Mouse (Mus musculus): ENCODE measurements around the gene 4930402H24Rik. TPM values are rescaled to one million over a fixed set of nuclear protein-coding genes. Genes with fewer than 3 reads are reported as not detected.

Gene 4930402H24Rik
- polyA plus RNA-seq, 1 experiment from 2014 or later = 36.7 TPM

GRCm38 (mm10) chr2:130911691-130912090, 5.5 kb upstream of the 4930402H24Rik start:
- ATAC-seq (ENCODE audit: insufficient number of reproducible peaks, low FRiP score, low TSS enrichment, low read depth) = no peak
- Histone ChIP-seq H3K27me3 (no peaks in the 10 kb centered on the region), H3K4me1 (peaks cover 16% of the 10 kb centered on the region), H3K27ac (no peak overlapping the region), H3K9ac (no peak overlapping the region), H3K4me2 (no peak overlapping the region), H3K4me3 (no peak overlapping the region), H3K9me3 (no peaks in the 10 kb centered on the region), H3K36me3 (no peaks in the 10 kb centered on the region)
- 81% methylated on average over 1 of the region's 1 CpGs for WGBS

DNA sequence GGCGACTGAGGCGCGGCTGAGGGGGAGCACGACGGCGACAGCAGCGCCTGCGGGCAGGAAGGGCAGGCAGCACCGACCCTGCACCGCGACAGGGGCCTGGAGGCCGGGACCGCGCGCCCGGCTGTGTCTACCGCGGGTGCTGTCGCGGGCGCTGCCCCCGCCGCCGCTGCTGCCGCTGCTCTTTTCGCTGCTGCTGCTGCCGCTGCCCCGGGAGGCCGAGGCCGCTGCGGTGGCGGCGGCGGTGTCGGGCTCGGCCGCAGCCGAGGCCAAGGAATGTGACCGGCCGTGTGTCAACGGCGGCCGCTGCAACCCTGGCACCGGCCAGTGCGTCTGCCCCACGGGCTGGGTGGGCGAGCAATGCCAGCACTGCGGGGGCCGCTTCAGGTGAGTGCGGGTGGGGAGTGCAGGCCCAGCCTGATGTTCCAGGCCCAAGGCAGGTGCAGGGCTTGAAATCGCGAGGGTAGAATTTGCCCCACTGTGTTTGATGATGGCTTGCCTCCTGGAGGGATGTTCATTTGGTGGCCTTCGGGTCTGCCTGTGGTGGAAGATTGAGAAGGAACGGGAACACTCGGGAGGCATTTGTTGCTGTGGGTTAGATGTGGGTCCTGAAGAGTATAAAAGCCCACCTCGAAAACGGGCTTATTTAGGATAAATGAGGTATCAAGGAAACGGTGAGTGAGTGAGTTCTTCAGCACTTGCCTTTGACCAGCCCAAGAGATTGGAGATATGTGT, 544 bp upstream of the 4930402H24Rik start:
- WGBS = under 1% methylated on average over 32 of the region's 58 CpGs
- Histone ChIP-seq H3K9ac (peak overlapping the region; percentile 97), H3K36me3 (no peaks in the 10 kb centered on the region; the same call in 1 of the 2 replicates), H3K9me3 (no peaks in the 10 kb centered on the region), H3K27me3 (no peaks in the 10 kb centered on the region), H3K4me3 (peak overlapping the region; percentile 99), H3K4me2 (peak overlapping the region; percentile 70), H3K27ac (peak overlapping the region; percentile 84), H3K4me1 (peaks cover 23% of the 10 kb centered on the region)
- peak; percentile 30; the same call in 1 of the 2 replicates for ATAC-seq (ENCODE audit: insufficient number of reproducible peaks, low FRiP score, low TSS enrichment, low read depth)

GRCm38 (mm10) chr2:130898783-130899182, 7.4 kb downstream of the 4930402H24Rik start:
- no peak overlapping the region for H3K4me2 ChIP-seq
- H3K36me3 ChIP-seq = no peaks in the 10 kb centered on the region; the same call in 1 of the 2 replicates
- no peak overlapping the region for H3K9ac ChIP-seq
- WGBS = 79% methylated on average over 2 of the region's 2 CpGs
- no peaks in the 10 kb centered on the region for H3K4me1 ChIP-seq
- no peak overlapping the region for H3K27ac ChIP-seq
- H3K4me3 ChIP-seq = no peak overlapping the region
- no peak for ATAC-seq (ENCODE audit: insufficient number of reproducible peaks, low FRiP score, low TSS enrichment, low read depth)
- H3K9me3 ChIP-seq = no peaks in the 10 kb centered on the region
- H3K27me3 ChIP-seq = no peaks in the 10 kb centered on the region

GRCm38 (mm10) chr2:130897856-130898255, 8.3 kb downstream of the 4930402H24Rik start:
- Histone ChIP-seq H3K4me3 (no peak overlapping the region), H3K27me3 (no peaks in the 10 kb centered on the region), H3K9ac (no peak overlapping the region), H3K27ac (no peak overlapping the region), H3K4me2 (no peak overlapping the region), H3K36me3 (no peaks in the 10 kb centered on the region; the same call in 1 of the 2 replicates), H3K4me1 (no peaks in the 10 kb centered on the region), H3K9me3 (no peaks in the 10 kb centered on the region)
- ATAC-seq (ENCODE audit: insufficient number of reproducible peaks, low FRiP score, low TSS enrichment, low read depth) = no peak
- WGBS = 77% methylated on average over 2 of the region's 2 CpGs

DNA sequence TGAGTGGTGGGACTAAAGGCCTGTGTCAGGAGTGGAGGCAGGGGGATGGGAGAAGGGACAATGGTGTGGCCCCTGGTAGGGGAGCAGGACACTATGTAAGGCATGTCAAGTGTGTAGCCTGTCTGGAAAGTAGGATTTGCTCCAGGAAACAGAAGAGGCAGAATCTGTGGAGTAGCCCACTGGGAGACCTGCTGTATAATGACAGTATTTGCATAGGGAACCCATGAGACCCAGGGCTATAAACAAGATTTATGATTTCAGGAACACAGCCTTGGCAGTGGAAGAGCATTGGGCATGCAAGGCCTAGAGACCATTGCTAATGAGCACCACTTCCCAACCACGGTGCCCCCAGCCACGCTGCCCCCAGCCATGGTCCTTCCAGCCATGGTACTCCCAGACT, 9.3 kb downstream of the 4930402H24Rik start:
- no peaks in the 10 kb centered on the region for H3K4me1 ChIP-seq
- no peaks in the 10 kb centered on the region; the same call in 1 of the 2 replicates for H3K36me3 ChIP-seq
- no peak overlapping the region for H3K9ac ChIP-seq
- 71% methylated on average over 2 of the region's 2 CpGs for WGBS
- no peaks in the 10 kb centered on the region for H3K9me3 ChIP-seq
- H3K27ac ChIP-seq = no peak overlapping the region
- H3K4me2 ChIP-seq = no peak overlapping the region
- no peak for ATAC-seq (ENCODE audit: insufficient number of reproducible peaks, low FRiP score, low TSS enrichment, low read depth)
- no peak overlapping the region for H3K4me3 ChIP-seq
- H3K27me3 ChIP-seq = no peaks in the 10 kb centered on the region

- Histone ChIP-seq H3K4me2 (no peak overlapping the region), H3K4me3 (no peak overlapping the region), H3K9ac (no peak overlapping the region), H3K27me3 (no peaks in the 10 kb centered on the region), H3K36me3 (peaks cover 5% of the 10 kb centered on the region; the same call in 1 of the 2 replicates), H3K27ac (no peak overlapping the region), H3K9me3 (no peaks in the 10 kb centered on the region), H3K4me1 (no peaks in the 10 kb centered on the region)
- WGBS = 84% methylated on average over 1 of the region's 1 CpGs
- no peak for ATAC-seq (ENCODE audit: insufficient number of reproducible peaks, low FRiP score, low TSS enrichment, low read depth)
Measured at GRCm38 (mm10) chr2:130887456-130887855, 18.8 kb downstream of the 4930402H24Rik start.

GRCm38 (mm10) chr2:130886983-130887382, 19.2 kb downstream of the 4930402H24Rik start:
- Histone ChIP-seq H3K9ac (no peak overlapping the region), H3K4me1 (no peaks in the 10 kb centered on the region), H3K9me3 (no peaks in the 10 kb centered on the region), H3K36me3 (peaks cover 5% of the 10 kb centered on the region; the same call in 1 of the 2 replicates), H3K4me3 (no peak overlapping the region), H3K27ac (no peak overlapping the region), H3K27me3 (no peaks in the 10 kb centered on the region), H3K4me2 (no peak overlapping the region)
- ATAC-seq (ENCODE audit: insufficient number of reproducible peaks, low FRiP score, low TSS enrichment, low read depth) = no peak

- Histone ChIP-seq H3K9ac (no peak overlapping the region), H3K27ac (no peak overlapping the region), H3K36me3 (0 out of 2 replicates have a peak, but pooled peaks cover 5% of the 10 kb centered on the region), H3K9me3 (no peaks in the 10 kb centered on the region), H3K27me3 (no peaks in the 10 kb centered on the region), H3K4me3 (no peak overlapping the region), H3K4me1 (no peaks in the 10 kb centered on the region), H3K4me2 (no peak overlapping the region)
- ATAC-seq (ENCODE audit: insufficient number of reproducible peaks, low FRiP score, low TSS enrichment, low read depth) = no peak
- 48% methylated on average over 3 of the region's 3 CpGs for WGBS
Measured at GRCm38 (mm10) chr2:130877376-130877775, 28.8 kb downstream of the 4930402H24Rik start.

GRCm38 (mm10) chr2:130870916-130871315, 35.3 kb downstream of the 4930402H24Rik start:
- 63% methylated on average over 5 of the region's 5 CpGs for WGBS
- ATAC-seq (ENCODE audit: insufficient number of reproducible peaks, low FRiP score, low TSS enrichment, low read depth) = no peak
- Histone ChIP-seq H3K9me3 (no peaks in the 10 kb centered on the region), H3K4me3 (no peak overlapping the region), H3K27ac (no peak overlapping the region), H3K27me3 (no peaks in the 10 kb centered on the region), H3K4me1 (no peaks in the 10 kb centered on the region), H3K9ac (no peak overlapping the region), H3K36me3 (no peaks in the 10 kb centered on the region), H3K4me2 (no peak overlapping the region)

DNA sequence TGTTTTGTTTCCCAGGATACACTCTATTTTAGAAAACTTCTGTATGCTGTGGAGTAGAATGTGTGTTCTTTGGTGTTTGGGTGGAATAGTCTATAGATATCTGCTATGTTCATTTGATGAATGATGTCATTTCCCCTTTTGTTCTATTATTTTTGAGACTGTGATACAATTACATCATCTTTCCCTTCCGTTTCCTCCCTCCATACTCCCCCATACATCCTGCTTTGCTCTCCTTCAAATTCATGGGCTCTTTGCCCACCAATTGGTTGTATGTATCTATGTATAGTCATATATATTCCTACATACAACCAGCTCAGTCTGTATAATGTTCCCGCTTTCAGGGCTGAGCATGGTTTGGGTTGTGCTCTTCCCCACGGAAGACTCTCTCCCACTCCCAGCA, 44.1 kb downstream of the 4930402H24Rik start:
- H3K9me3 ChIP-seq = no peaks in the 10 kb centered on the region
- WGBS = 77% methylated on average over 3 of the region's 3 CpGs
- H3K4me1 ChIP-seq = no peaks in the 10 kb centered on the region
- H3K4me2 ChIP-seq = no peak overlapping the region
- no peak overlapping the region for H3K4me3 ChIP-seq
- H3K27me3 ChIP-seq = no peaks in the 10 kb centered on the region
- no peak overlapping the region for H3K9ac ChIP-seq
- no peaks in the 10 kb centered on the region for H3K36me3 ChIP-seq
- H3K27ac ChIP-seq = no peak overlapping the region
- ATAC-seq (ENCODE audit: insufficient number of reproducible peaks, low FRiP score, low TSS enrichment, low read depth) = no peak

DNA sequence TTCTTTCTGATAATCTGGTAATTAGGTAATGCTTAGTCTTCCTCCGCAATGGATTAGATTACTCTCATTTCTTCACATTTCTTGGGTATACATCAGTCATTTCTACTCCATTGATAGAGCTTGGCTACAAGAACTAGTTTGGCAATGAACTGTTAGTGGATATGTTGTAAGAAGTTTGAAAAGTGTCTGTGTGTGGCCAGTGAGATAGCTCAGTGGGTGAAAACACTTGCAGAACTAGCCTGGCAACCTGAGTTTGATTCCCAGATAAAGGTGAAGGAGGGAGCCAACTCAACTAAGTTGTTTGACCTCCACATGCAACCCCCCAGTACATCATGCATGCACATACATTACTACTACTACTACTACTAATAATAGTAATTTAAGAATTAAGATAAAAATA, 53.2 kb downstream of the 4930402H24Rik start:
- 80% methylated on average over 1 of the region's 1 CpGs for WGBS
- no peak for ATAC-seq (ENCODE audit: insufficient number of reproducible peaks, low FRiP score, low TSS enrichment, low read depth)
- H3K9ac ChIP-seq = no peak overlapping the region
- H3K4me1 ChIP-seq = no peaks in the 10 kb centered on the region
- no peaks in the 10 kb centered on the region for H3K27me3 ChIP-seq
- H3K27ac ChIP-seq = no peak overlapping the region
- no peak overlapping the region for H3K4me3 ChIP-seq
- no peaks in the 10 kb centered on the region for H3K9me3 ChIP-seq
- no peaks in the 10 kb centered on the region for H3K36me3 ChIP-seq
- H3K4me2 ChIP-seq = no peak overlapping the region

DNA sequence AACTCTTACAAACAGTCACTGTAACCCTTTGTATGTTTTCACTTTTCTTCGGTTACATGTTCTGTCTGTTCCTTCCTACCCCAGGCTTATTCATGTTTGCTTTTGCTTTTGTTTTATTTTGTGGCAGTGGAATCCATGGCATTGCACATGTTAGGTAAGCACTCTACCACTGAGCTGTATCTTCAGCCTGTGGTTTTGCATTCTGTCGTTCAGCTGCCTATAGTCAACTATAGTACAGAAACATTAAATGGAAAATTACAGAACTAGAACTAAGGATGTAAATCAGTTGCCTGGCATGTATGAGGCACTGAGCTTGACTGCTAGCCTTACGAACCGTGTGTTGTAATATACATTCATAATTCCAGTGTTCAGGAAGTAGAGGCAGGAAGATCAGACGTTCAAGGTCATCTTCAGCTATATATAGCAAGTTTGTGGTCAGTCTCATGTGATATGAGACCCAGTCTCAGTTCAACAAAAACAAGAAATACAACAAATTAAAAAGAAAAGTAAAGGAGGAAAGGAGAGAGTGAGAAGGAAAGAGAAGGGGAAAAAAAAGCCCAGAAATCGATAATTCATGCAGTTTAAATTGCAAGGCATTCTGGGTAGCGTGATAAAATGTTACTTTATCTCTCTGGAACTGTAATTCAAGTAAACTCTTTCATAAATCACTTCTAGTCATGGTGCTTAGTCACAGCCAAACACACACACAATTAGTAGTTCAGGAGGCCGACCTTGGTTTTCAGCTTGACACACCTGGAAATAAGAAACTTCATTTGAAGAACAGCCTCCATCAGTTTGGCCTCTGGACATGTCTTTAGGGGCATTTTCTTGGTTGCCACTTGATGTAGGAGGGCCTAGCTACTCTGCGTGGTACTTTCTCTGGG, 54.6 kb downstream of the 4930402H24Rik start:
- H3K4me3 ChIP-seq = no peak overlapping the region
- WGBS = 66% methylated on average over 9 of the region's 9 CpGs
- H3K9me3 ChIP-seq = no peaks in the 10 kb centered on the region
- H3K27ac ChIP-seq = no peak overlapping the region
- no peaks in the 10 kb centered on the region for H3K27me3 ChIP-seq
- H3K4me2 ChIP-seq = no peak overlapping the region
- H3K9ac ChIP-seq = no peak overlapping the region
- H3K36me3 ChIP-seq = no peaks in the 10 kb centered on the region
- ATAC-seq (ENCODE audit: insufficient number of reproducible peaks, low FRiP score, low TSS enrichment, low read depth) = no peak
- H3K4me1 ChIP-seq = no peaks in the 10 kb centered on the region
